Mouse (Mus musculus) testis, adult 2 months (tissue): ENCODE results near the gene Usp4.

Experiments
- CTCF ChIP-seq: fragments of 200-500 bp; IDR thresholded peaks from 2 replicates; pipeline ENCODE4 v1.5.1; 2012; ENCODE audit warnings: low read depth, mild to moderate bottlenecking, inconsistent platforms, low read length, moderate library complexity; ENCODE audit not compliant: control insufficient read depth, insufficient read depth, insufficient replicate concordance
- POLR2A ChIP-seq: fragments of 200-500 bp; IDR thresholded peaks from 2 replicates; pipeline ENCODE4 v1.6.1; 2012; ENCODE audit warnings: low read depth, mild to moderate bottlenecking, inconsistent platforms, low read length, moderate library complexity; ENCODE audit not compliant: control insufficient read depth

GRCm38 (mm10) chr9:108341801-108342200 is 5.9 kb upstream of the Usp4 start:
- TF ChIP-seq CTCF, result no peak
- no peak for TF ChIP-seq POLR2A
